ENCODE assay signal across 26 mouse cellular contexts in the genomic region with DNA sequence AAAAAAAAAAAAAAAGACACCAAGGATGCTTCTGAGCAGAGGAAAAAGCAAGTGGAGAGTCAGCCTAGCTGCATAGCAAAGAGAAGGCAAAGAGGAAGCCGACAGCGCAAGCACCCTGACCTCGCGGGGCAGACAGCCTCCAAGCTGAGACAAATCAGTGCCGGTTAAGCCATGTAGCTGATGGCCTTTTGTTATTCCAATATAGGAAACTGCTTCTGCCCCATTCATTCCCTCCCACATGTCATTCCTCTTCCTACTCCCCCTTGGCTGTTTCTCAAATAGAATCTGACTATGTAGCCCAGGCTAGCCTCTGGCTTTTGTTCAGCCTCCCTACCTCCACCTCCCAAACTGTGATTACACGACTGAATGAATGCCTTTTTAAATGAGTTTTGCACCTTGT.
DNase-seq lines count a peak whose midpoint lies in the region; ATAC-seq and TF ChIP-seq lines count a peak whose summit lies in the region.
"Had no signal": no experiment of that assay in that cellular context is flagged by ENCODE, and none has a peak within 500 bp of the region (broad histone marks: within the 10 kb centered on the region; RNA-seq: fewer than 3 reads in every experiment).

No protein-coding gene starts in this region.

- no peak for TF ChIP-seq EP300 in MEL (IDR thresholded peaks at IDR 0.05; ENCODE audit: low read depth in 1 of 2, low read length in 2 of 2)

- TF ChIP-seq RAD21 in MEL (IDR thresholded peaks at IDR 0.05; ENCODE audit: low read depth, low read length), result no peak

- no peaks in the 10 kb centered on the region for H3K9me3 ChIP-seq in MEL (replicated peaks; ENCODE audit: insufficient read depth, low read length)
- H3K9me3 ChIP-seq: embryonic facial prominence, embryonic 13.5 days; embryonic facial prominence, embryonic 15.5 days; forebrain, embryonic 10.5 days; forebrain, embryonic 12.5 days; G1E had no signal

- H3K9ac ChIP-seq in MEL (ENCODE audit: control insufficient read depth, low read depth, low read length, poor library complexity, severe bottlenecking), result no peak overlapping the region
- H3K9ac ChIP-seq: embryonic facial prominence, embryonic 13.5 days; embryonic facial prominence, embryonic 15.5 days; forebrain, embryonic 12.5 days had no signal

- no peak for DNase-seq in layer of hippocampus, adult 2 months (ENCODE audit: low spot score in 2 of 2)
- no peak for DNase-seq in layer of hippocampus, postnatal 14 days (ENCODE audit: low spot score in 2 of 2)
- DNase-seq in MEL (ENCODE audit: low read depth, low spot score) (no peak), ZHBTc4 (ENCODE audit: low read depth, low spot score) (peak; percentile 73)
- DNase-seq in urinary bladder, postnatal 14 days (ENCODE audit: low spot score), result no peak
- DNase-seq: adrenal gland, adult 2 months; adrenal gland, postnatal 10 days; adrenal gland, postnatal 25 days; B cell, adult 2 months; cerebellum, adult 11 months; cerebellum, adult 18-20 months; cerebellum, adult 8-10 months; cerebellum, adult 9-11 months; cerebellum, postnatal 14 days; cerebellum, postnatal 36 days; embryo, embryonic 11 days had no signal

- TF ChIP-seq CTCF in layer of hippocampus, adult 2 months (conservative IDR thresholded peaks at IDR 0.05), result no peak
- TF ChIP-seq CTCF in MEL (IDR thresholded peaks at IDR 0.05 in 2 of 3, conservative IDR thresholded peaks at IDR 0.05 in 1 of 3; ENCODE audit: control insufficient read depth in 1 of 3, insufficient read depth in 1 of 3, low read depth in 2 of 3, low read length in 3 of 3, poor library complexity in 1 of 3, severe bottlenecking in 1 of 3), result no peak

- no peak for ATAC-seq in megakaryocyte, adult 5-6 weeks (ENCODE audit: poor library complexity, severe bottlenecking)
- ATAC-seq: CD4-positive, CD25-positive, alpha-beta regulatory T cell, adult 4 months; forebrain, embryonic 14.5 days; forebrain, embryonic 16.5 days had no signal

- H3K4me3 ChIP-seq in layer of hippocampus, adult 2 months, result no peak overlapping the region
- H3K4me3 ChIP-seq in MEL (ENCODE audit: control insufficient read depth in 1 of 2, insufficient read depth in 1 of 2, low read depth in 2 of 2, low read length in 2 of 2), result no peak overlapping the region
- H3K4me3 ChIP-seq: embryonic facial prominence, embryonic 13.5 days; embryonic facial prominence, embryonic 15.5 days; erythroblast, embryonic 14.5 days; forebrain, embryonic 10.5 days; forebrain, embryonic 12.5 days had no signal

- 0 out of 4 replicates have a peak, but pooled peaks cover 0 to 5% of the 10 kb centered on the region in 2 experiments for H3K4me1 ChIP-seq in MEL (ENCODE audit: control insufficient read depth in 1 of 2, insufficient read depth in 2 of 2, low read length in 2 of 2)
- H3K4me1 ChIP-seq: embryonic facial prominence, embryonic 13.5 days; embryonic facial prominence, embryonic 15.5 days had no signal

- no peak for TF ChIP-seq POLR2A in MEL (IDR thresholded peaks at IDR 0.05; ENCODE audit: control insufficient read depth in 1 of 2, insufficient read depth in 1 of 2, low read depth in 1 of 2, low read length in 2 of 2, poor library complexity in 1 of 2)

- peak overlapping the region; percentile 87 for H3K27ac ChIP-seq in layer of hippocampus, adult 2 months
- no peak overlapping the region for H3K27ac ChIP-seq in MEL (ENCODE audit: control insufficient read depth, low read depth, low read length)
- H3K27ac ChIP-seq: embryonic facial prominence, embryonic 13.5 days; embryonic facial prominence, embryonic 15.5 days; forebrain, embryonic 10.5 days; forebrain, embryonic 12.5 days had no signal

- H3K27me3 ChIP-seq in MEL (ENCODE audit: control insufficient read depth in 1 of 2, insufficient read depth in 2 of 2, low read length in 2 of 2), result no peaks in the 10 kb centered on the region; a peak in 1 of 4 replicates
- H3K27me3 ChIP-seq: embryonic facial prominence, embryonic 13.5 days; embryonic facial prominence, embryonic 15.5 days; forebrain, embryonic 12.5 days had no signal

- peaks cover 0 to 2% of the 10 kb centered on the region in 2 experiments; a peak in 2 of 4 replicates for H3K36me3 ChIP-seq in MEL (ENCODE audit: control insufficient read depth in 1 of 2, insufficient read depth in 2 of 2, low read length in 2 of 2)
- H3K36me3 ChIP-seq: embryonic facial prominence, embryonic 13.5 days; embryonic facial prominence, embryonic 15.5 days; forebrain, embryonic 10.5 days; forebrain, embryonic 12.5 days; G1E had no signal

- no peaks in the 10 kb centered on the region for H3K79me2 ChIP-seq in MEL (ENCODE audit: control insufficient read depth, insufficient read depth, low read length, poor library complexity)

TF ChIP-seq in MEL, 35 proteins besides CTCF, POLR2A, EP300 and RAD21:
- TF ChIP-seq ZNF384 (IDR thresholded peaks at IDR 0.05; ENCODE audit: low read depth, low read length), result 0 out of 2 replicates have a peak, but pooled peaks have one; percentile 5
- TF ChIP-seq KAT2A (conservative IDR thresholded peaks at IDR 0.05; ENCODE audit: low read depth, low read length), result no peak
TF ChIP-seq in MEL: peak in this region for 1.
